Mouse (Mus musculus) myocyte (in vitro differentiated cells): ENCODE measurements at regions not wholly inside any gene's neighbourhood (a gene's known extent, or its start where the extent isn't known, plus 50 kb on each side); places are given as distances from the start of the nearest gene placed in this dataset.

Source experiments
- POLR2A ChIP-seq: IDR thresholded peaks from one replicate; pipeline ENCODE4 v1.6.1; 2011; ENCODE audit warnings: low read depth, mild to moderate bottlenecking, control low read depth, moderate library complexity; ENCODE audit not compliant: insufficient read length
- POLR2AphosphoS2 ChIP-seq: IDR thresholded peaks from one replicate; pipeline ENCODE4 v1.6.1; 2011; ENCODE audit warnings: low read depth, control low read depth; ENCODE audit not compliant: insufficient read length
- TCF3 ChIP-seq: IDR thresholded peaks from one replicate; pipeline ENCODE4 v1.6.1; 2011; ENCODE audit warnings: low read depth, control low read depth; ENCODE audit not compliant: insufficient read length
- USF1 ChIP-seq: IDR thresholded peaks from one replicate; pipeline ENCODE4 v1.6.1; 2011; ENCODE audit warnings: low read depth, mild to moderate bottlenecking, control low read depth, moderate library complexity

DNA sequence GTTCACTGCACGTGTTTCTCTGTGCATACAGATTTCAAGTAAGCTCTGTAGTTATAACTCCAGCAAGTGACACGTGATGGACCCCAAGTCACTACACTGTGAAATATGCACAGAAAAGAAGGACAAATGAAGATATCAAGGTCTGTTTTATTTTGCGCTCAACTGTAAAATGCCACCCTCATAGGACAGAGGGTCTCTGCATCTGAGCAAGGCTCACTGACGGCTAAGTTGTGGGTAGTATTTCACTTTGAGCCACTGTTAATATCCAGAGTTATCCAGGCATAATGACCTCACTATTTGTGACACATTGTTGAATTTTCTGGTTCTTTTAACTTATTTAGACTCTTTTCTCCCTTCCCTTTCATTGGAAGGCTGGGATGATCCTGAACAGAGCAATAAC is 210.4 kb upstream of the Dnajc24 start:
- TF ChIP-seq POLR2A, result no peak
- TF ChIP-seq POLR2AphosphoS2, result no peak
- TF ChIP-seq USF1, result no peak
- no peak for TF ChIP-seq TCF3
